Mouse (Mus musculus) mouse trophoblast stem cell (cell line): ENCODE results near the gene Defb43.

ENCODE experiments used
- in situ Hi-C, 2 experiments: fragments of 300-500 bp; cut with MseI, MboI; formaldehyde crosslinking; loops; 2 replicates in 1 of 2; 3 replicates in 1 of 2; pipeline ENCODE4 v1.15.1; 2025

Defb43 gene

DNA sequence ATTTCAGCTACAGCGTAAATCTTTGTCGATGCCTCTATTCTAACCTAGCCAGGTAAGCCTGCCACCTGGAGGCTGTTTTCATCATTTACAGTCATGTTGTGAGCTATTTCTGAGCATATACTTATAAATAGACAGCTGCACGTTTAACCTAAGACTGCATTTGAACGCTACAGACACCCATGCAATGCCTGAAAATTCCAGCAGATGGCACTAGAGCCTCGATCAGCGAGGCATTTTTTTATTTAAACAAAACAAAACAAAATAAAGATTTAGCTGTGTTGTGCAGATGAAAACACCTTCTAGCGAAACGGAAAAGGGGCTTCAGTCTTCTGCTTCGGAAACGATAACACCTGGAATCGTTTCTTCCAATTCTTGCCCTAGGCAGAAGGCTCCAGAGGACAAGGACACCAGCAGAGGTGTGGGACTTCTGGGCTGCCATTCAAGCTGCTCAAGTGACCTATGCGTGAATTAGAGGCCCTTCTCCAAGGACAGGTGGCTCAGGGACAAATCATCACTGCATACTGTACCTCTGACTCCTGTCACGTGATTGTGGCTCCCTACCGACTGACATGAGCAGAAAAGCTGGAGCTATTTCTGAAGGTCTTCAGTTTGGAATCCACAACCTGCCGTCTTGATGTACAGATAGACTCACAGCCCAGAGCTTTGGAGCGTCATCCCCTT, 55.2 kb downstream of the Defb43 start:
- in situ Hi-C loops = loop anchor here in 1 of 2 experiments (10.0 kb wide), 1 partner anchor 308 kb away; no protein-coding TSS in a partner anchor
